Mouse (Mus musculus) liver, postnatal 0 days (tissue): ENCODE measurements at regions not wholly inside any gene's neighbourhood (a gene's known extent, or its start where the extent isn't known, plus 50 kb on each side); places are given as distances from the start of the nearest gene placed in this dataset.

Experiments
- ATAC-seq: fragments of 200-750 bp; cut with Nextera tagmentation; 2 replicates; pipeline ENCODE4 v1.8.0; 2017; ENCODE audit warnings: mild to moderate bottlenecking, moderate library complexity
- DNase-seq: peaks from one replicate; pipeline ENCODE4 v3.0.0-alpha.2; 2016
- H3K27ac ChIP-seq: fragments of 300-500 bp; sonication (generic); 2 replicates; pipeline ENCODE4 v1.5.1; 2014; ENCODE audit warnings: antibody characterized with exemption, moderate library complexity, mild to moderate bottlenecking, low read depth
- H3K27me3 ChIP-seq: fragments of 300-500 bp; sonication (generic); 2 replicates; pipeline ENCODE4 v1.6.1; 2014; ENCODE audit warnings: low read length, control low read depth, mixed read lengths; ENCODE audit not compliant: insufficient read depth
- H3K36me3 ChIP-seq: fragments of 300-500 bp; sonication (generic); replicated peaks from 2 replicates; pipeline ENCODE4 v1.6.1; 2014; ENCODE audit warnings: mild to moderate bottlenecking, control low read depth, low read length, moderate library complexity, mixed read lengths; ENCODE audit not compliant: insufficient read depth
- H3K4me1 ChIP-seq: fragments of 300-500 bp; sonication (generic); 2 replicates; pipeline ENCODE4 v1.6.1; 2014; ENCODE audit warnings: antibody characterized with exemption, mild to moderate bottlenecking, control low read depth; ENCODE audit not compliant: insufficient read depth
- H3K4me2 ChIP-seq: fragments of 300-500 bp; sonication (generic); 2 replicates; pipeline ENCODE4 v1.6.1; 2014; ENCODE audit warnings: low read depth, mild to moderate bottlenecking, low read length, moderate library complexity, mixed read lengths
- H3K4me3 ChIP-seq: fragments of 300-500 bp; sonication (generic); 2 replicates; pipeline ENCODE4 v1.5.1; 2014; ENCODE audit warnings: low read depth, low read length
- H3K9ac ChIP-seq: fragments of 300-500 bp; sonication (generic); replicated peaks from 2 replicates; pipeline ENCODE4 v1.6.1; 2014; ENCODE audit warnings: mild to moderate bottlenecking, moderate library complexity
- H3K9me3 ChIP-seq: fragments of 300-500 bp; sonication (generic); 2 replicates; pipeline ENCODE4 v1.6.1; 2016; ENCODE audit warnings: mild to moderate bottlenecking, control low read depth, low read length, mixed read lengths
- CTCF ChIP-seq: sonication (generic); IDR thresholded peaks from 2 replicates; pipeline ENCODE4 v1.5.1; 2016; ENCODE audit warnings: antibody characterized with exemption, low read depth
- EP300 ChIP-seq: IDR thresholded peaks from 2 replicates; pipeline ENCODE4 v1.6.1; 2016; ENCODE audit warnings: antibody characterized with exemption, low read depth, mild to moderate bottlenecking
- WGBS: fragments of 180-500 bp; shearing (Covaris S2); extraction: QIAGEN DNeasy Blood & Tissue Kit; methylation state at CpG from one replicate; pipeline ENCODE4 v1.1.7; 2014; ENCODE audit not compliant: insufficient replicate concordance; 5-methylcytosine and 5-hydroxymethylcytosine counted together

DNA sequence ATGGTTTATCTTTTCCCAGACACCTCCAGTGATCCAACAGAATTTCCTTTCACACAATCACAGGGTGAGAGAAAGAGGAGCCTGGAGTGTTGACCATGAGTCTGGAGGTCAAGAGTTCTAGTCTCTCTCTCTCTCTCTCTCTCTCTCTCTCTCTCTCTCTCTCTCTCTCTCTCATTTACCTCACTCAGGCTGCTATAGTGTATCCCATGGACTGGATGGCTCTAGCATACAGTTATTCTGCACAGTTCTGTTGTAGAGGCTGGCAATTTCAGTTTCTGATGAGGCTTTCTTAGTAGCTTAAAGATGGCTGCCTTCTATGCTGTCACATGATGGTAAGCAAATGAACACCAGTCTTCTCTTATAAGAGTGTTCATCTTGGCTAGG, 72.0 kb downstream of the Gm12728 start:
- ATAC-seq (no peak), DNase-seq (no peak)
- Histone ChIP-seq H3K27ac (no peak overlapping the region), H3K9ac (no peak overlapping the region), H3K4me3 (no peak overlapping the region), H3K4me1 (no peaks in the 10 kb centered on the region), H3K27me3 (no peaks in the 10 kb centered on the region), H3K4me2 (no peak overlapping the region), H3K9me3 (no peaks in the 10 kb centered on the region; the same call in 1 of the 2 replicates), H3K36me3 (no peaks in the 10 kb centered on the region)
- TF ChIP-seq CTCF (no peak), EP300 (no peak)

DNA sequence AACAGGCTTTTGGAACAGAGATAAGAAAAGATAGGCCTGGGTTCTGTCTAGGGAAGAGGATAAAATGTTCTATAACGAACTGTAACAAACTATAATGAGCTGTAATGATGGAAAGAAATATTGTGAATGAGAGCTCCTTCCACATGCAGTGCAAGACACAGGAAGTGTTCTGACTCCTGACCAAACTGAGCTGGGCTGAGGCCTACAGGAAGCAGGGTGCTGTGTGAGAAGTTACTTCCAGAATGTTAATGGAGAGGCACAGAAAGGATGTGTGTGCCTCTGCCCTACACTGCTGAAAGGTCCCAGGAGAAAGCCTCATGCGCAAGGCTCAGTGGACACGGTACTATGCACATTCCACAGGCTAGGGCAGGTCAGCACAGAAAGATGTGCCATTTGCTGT, 80.8 kb downstream of the Gm12728 start:
- H3K4me1 ChIP-seq, result no peaks in the 10 kb centered on the region
- H3K36me3 ChIP-seq, result no peaks in the 10 kb centered on the region
- DNase-seq, result no peak
- H3K4me3 ChIP-seq, result no peak overlapping the region
- H3K27ac ChIP-seq, result no peak overlapping the region
- H3K9ac ChIP-seq, result no peak overlapping the region
- no peak for ATAC-seq
- H3K4me2 ChIP-seq, result no peak overlapping the region
- no peaks in the 10 kb centered on the region for H3K9me3 ChIP-seq
- WGBS, result 73% methylated on average over 3 of the region's 3 CpGs
- no peak for TF ChIP-seq EP300
- no peak for TF ChIP-seq CTCF
- no peaks in the 10 kb centered on the region for H3K27me3 ChIP-seq

DNA sequence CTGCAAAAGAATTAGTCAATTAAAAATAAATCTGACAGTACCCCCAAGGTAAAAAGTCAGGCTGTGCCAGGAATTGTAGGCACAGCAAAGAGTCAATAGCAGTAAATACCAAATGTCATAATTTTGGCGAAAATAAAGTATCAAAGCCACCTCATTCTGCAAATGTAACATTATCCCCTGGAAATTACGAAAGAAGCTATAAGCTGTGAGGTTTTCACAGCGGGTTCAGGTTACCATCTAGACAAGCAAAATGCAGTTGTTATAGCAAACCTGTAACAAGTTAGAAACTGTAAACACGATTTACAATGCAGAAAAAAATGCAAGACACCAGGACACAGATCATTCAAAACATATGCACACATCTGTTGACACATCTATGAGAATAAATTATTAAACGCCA, 87.6 kb downstream of the Gm12728 start:
- no peak for TF ChIP-seq CTCF
- no peak for TF ChIP-seq EP300
- Histone ChIP-seq H3K36me3 (no peaks in the 10 kb centered on the region), H3K9ac (no peak overlapping the region), H3K4me1 (no peaks in the 10 kb centered on the region), H3K4me2 (no peak overlapping the region), H3K9me3 (no peaks in the 10 kb centered on the region), H3K27ac (no peak overlapping the region), H3K27me3 (no peaks in the 10 kb centered on the region), H3K4me3 (no peak overlapping the region)
- WGBS, result 69% methylated on average over 5 of the region's 5 CpGs
- DNase-seq, result no peak
- ATAC-seq, result no peak

- H3K4me3 ChIP-seq, result no peak overlapping the region
- H3K9ac ChIP-seq, result no peak overlapping the region
- ATAC-seq, result no peak
- no peak overlapping the region for H3K27ac ChIP-seq
- DNase-seq, result no peak
- no peaks in the 10 kb centered on the region for H3K27me3 ChIP-seq
- H3K36me3 ChIP-seq, result no peaks in the 10 kb centered on the region
- H3K4me1 ChIP-seq, result no peaks in the 10 kb centered on the region
- 65% methylated on average over 3 of the region's 3 CpGs for WGBS
- H3K9me3 ChIP-seq, result no peaks in the 10 kb centered on the region
- TF ChIP-seq CTCF, result no peak
- no peak for TF ChIP-seq EP300
- H3K4me2 ChIP-seq, result no peak overlapping the region
Measured at GRCm38 (mm10) chr4:105879891-105880290, 90.2 kb downstream of the Gm12728 start.

- no peaks in the 10 kb centered on the region for H3K4me1 ChIP-seq
- no peak overlapping the region for H3K27ac ChIP-seq
- no peaks in the 10 kb centered on the region for H3K27me3 ChIP-seq
- no peaks in the 10 kb centered on the region for H3K9me3 ChIP-seq
- DNase-seq (no peak), ATAC-seq (no peak)
- H3K4me2 ChIP-seq, result no peak overlapping the region
- no peaks in the 10 kb centered on the region for H3K36me3 ChIP-seq
- WGBS, result 46% methylated on average over 3 of the region's 3 CpGs
- H3K4me3 ChIP-seq, result no peak overlapping the region
- TF ChIP-seq CTCF (no peak), EP300 (no peak)
- H3K9ac ChIP-seq, result no peak overlapping the region
Measured at GRCm38 (mm10) chr4:105884791-105885190, 95.1 kb downstream of the Gm12728 start.

GRCm38 (mm10) chr4:105891438-105891837, 101.8 kb downstream of the Gm12728 start:
- Histone ChIP-seq H3K9ac (no peak overlapping the region), H3K9me3 (no peaks in the 10 kb centered on the region), H3K4me3 (no peak overlapping the region), H3K4me1 (no peaks in the 10 kb centered on the region), H3K4me2 (no peak overlapping the region), H3K27ac (no peak overlapping the region), H3K36me3 (no peaks in the 10 kb centered on the region), H3K27me3 (no peaks in the 10 kb centered on the region)
- no peak for TF ChIP-seq CTCF
- TF ChIP-seq EP300, result no peak
- no peak for DNase-seq
- ATAC-seq, result no peak
- 66% methylated on average over 4 of the region's 4 CpGs for WGBS

DNA sequence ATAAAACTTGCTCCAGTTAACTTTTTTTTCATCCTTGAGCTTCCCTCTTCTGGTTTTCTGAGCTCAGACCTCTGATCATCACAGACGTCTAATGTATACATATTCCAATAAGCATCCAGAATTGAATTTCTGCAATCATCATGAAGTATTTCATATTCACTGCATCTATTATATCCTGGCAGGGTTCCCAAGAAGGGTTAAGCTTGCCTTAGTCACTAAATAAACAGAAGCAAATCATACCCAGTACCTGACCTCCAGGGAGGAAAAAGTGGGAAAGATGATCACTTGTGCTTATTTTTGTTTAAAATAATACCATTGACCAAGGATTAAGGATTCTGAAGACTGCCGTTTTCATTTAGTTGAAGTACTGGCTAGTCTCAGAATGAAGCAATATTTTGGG, 102.4 kb downstream of the Gm12728 start:
- Histone ChIP-seq H3K36me3 (no peaks in the 10 kb centered on the region), H3K9ac (no peak overlapping the region), H3K4me1 (no peaks in the 10 kb centered on the region), H3K9me3 (no peaks in the 10 kb centered on the region), H3K4me3 (no peak overlapping the region), H3K27ac (no peak overlapping the region), H3K27me3 (no peaks in the 10 kb centered on the region), H3K4me2 (no peak overlapping the region)
- DNase-seq (no peak), ATAC-seq (no peak)
- no peak for TF ChIP-seq EP300
- TF ChIP-seq CTCF, result no peak
- 66% methylated on average over 2 of the region's 2 CpGs for WGBS
